Mouse (Mus musculus) erythroblast, embryonic 14.5 days (primary cell): ENCODE measurements around the gene Fam241b.

Experiments used
- GATA1 ChIP-seq: IDR thresholded peaks from 2 replicates; pipeline ENCODE4 v1.6.1; 2012; ENCODE audit warnings: low read length, inconsistent platforms, mixed read lengths
- TAL1 ChIP-seq: IDR thresholded peaks from 3 replicates; pipeline ENCODE4 v1.6.1; 2012; ENCODE audit warnings: low read length, inconsistent platforms, mixed read lengths

GRCm38 (mm10) chr10:62062786-62063185 lies 80.9 kb downstream of the Fam241b start:
- TF ChIP-seq GATA1 (no peak), TAL1 (no peak)
